Mouse (Mus musculus) MEL (cell line): Measurements from ENCODE around the gene Txnrd2. TPM values are rescaled to one million over a fixed set of nuclear protein-coding genes. Genes with fewer than 3 reads are reported as not detected.

Source experiments
- DNase-seq: peaks from one replicate; pipeline ENCODE4 v3.0.0; 2011; ENCODE audit warnings: low read depth, low spot score
- H3K27ac ChIP-seq: 2 replicates; pipeline ENCODE4 v1.5.1; 2012; ENCODE audit warnings: low read depth, mild to moderate bottlenecking, control low read depth, low read length, moderate library complexity; ENCODE audit not compliant: control insufficient read depth
- H3K27me3 ChIP-seq, 2 experiments: fragments of 150-350 bp in 1 of 2; sonication (generic) in 1 of 2; 2 replicates each; pipeline ENCODE4 v1.6.1; 2012; ENCODE audit warnings: low read length in 2 of 2, mild to moderate bottlenecking in 2 of 2, improper control_type of control experiment in 1 of 2, moderate library complexity in 1 of 2; ENCODE audit not compliant: insufficient read depth in 2 of 2, control insufficient read depth in 1 of 2
- H3K36me3 ChIP-seq, 2 experiments: 2 replicates each; pipeline ENCODE4 v1.6.1; 2012 to 2014; ENCODE audit warnings: low read length in 2 of 2, improper control_type of control experiment in 1 of 2, inconsistent platforms in 1 of 2, mild to moderate bottlenecking in 1 of 2; ENCODE audit not compliant: insufficient read depth in 2 of 2, control insufficient read depth in 1 of 2
- H3K4me1 ChIP-seq, 2 experiments: fragments of 150-350 bp in 1 of 2; sonication (generic) in 1 of 2; 2 replicates each; pipeline ENCODE4 v1.6.1; 2012; ENCODE audit warnings: low read length in 2 of 2, improper control_type of control experiment in 1 of 2, mild to moderate bottlenecking in 1 of 2; ENCODE audit not compliant: insufficient read depth in 2 of 2, control insufficient read depth in 1 of 2
- H3K4me3 ChIP-seq, 2 experiments: fragments of 150-350 bp in 1 of 2; sonication (generic) in 1 of 2; 2 replicates each; pipeline ENCODE4 v1.5.1; 2012; ENCODE audit warnings: low read depth in 2 of 2, low read length in 2 of 2, mild to moderate bottlenecking in 2 of 2, moderate library complexity in 2 of 2, control low read depth in 1 of 2, improper control_type of control experiment in 1 of 2; ENCODE audit not compliant: control insufficient read depth in 1 of 2, insufficient read depth in 1 of 2
- H3K79me2 ChIP-seq: 2 replicates; pipeline ENCODE4 v1.6.1; 2012; ENCODE audit warnings: mild to moderate bottlenecking, low read length, moderate library complexity; ENCODE audit not compliant: control insufficient read depth, poor library complexity, insufficient read depth
- H3K9ac ChIP-seq: 2 replicates; pipeline ENCODE4 v1.6.1; 2012; ENCODE audit warnings: low read depth, mild to moderate bottlenecking, control low read depth, low read length, moderate library complexity; ENCODE audit not compliant: control insufficient read depth, poor library complexity, severe bottlenecking
- H3K9me3 ChIP-seq: fragments of 150-350 bp; sonication (generic); replicated peaks from 2 replicates; pipeline ENCODE4 v1.6.1; 2012; ENCODE audit warnings: mild to moderate bottlenecking, low read length, improper control_type of control experiment, moderate library complexity; ENCODE audit not compliant: insufficient read depth
- BHLHE40 ChIP-seq: IDR thresholded peaks from 2 replicates; pipeline ENCODE4 v1.6.1; 2012; ENCODE audit warnings: low read depth, mild to moderate bottlenecking, inconsistent platforms, low read length, improper control_type of control experiment, borderline replicate concordance
- CHD2 ChIP-seq: IDR thresholded peaks from 2 replicates; pipeline ENCODE4 v1.6.1; 2011; ENCODE audit warnings: low read length, improper control_type of control experiment
- ELF1 ChIP-seq: IDR thresholded peaks from 2 replicates; pipeline ENCODE4 v1.6.1; 2014; ENCODE audit warnings: low read depth, mild to moderate bottlenecking, inconsistent platforms, low read length, improper control_type of control experiment, moderate library complexity
- EP300 ChIP-seq, 2 experiments: IDR thresholded peaks; 2 replicates each; pipeline ENCODE4 v1.6.1; 2011; ENCODE audit warnings: improper control_type of control experiment in 2 of 2, low read length in 2 of 2, low read depth in 1 of 2, mild to moderate bottlenecking in 1 of 2
- ETS1 ChIP-seq: IDR thresholded peaks from 2 replicates; pipeline ENCODE4 v1.6.1; 2012; ENCODE audit warnings: low read depth, mild to moderate bottlenecking, inconsistent platforms, low read length, improper control_type of control experiment, moderate library complexity
- GATA1 ChIP-seq: IDR thresholded peaks from 2 replicates; pipeline ENCODE4 v1.6.1; 2011; ENCODE audit warnings: low read depth, low read length, improper control_type of control experiment
- KAT2A ChIP-seq: conservative IDR thresholded peaks from 2 replicates; pipeline ENCODE4 v1.6.1; 2012; ENCODE audit warnings: low read depth, low read length, improper control_type of control experiment, inconsistent platforms
- MAX ChIP-seq: IDR thresholded peaks from 2 replicates; pipeline ENCODE4 v1.6.1; 2011; ENCODE audit warnings: low read length, improper control_type of control experiment
- MEF2A ChIP-seq: IDR thresholded peaks from 2 replicates; pipeline ENCODE4 v1.6.1; 2014; ENCODE audit warnings: low read depth, mild to moderate bottlenecking, inconsistent platforms, low read length, improper control_type of control experiment; ENCODE audit not compliant: poor library complexity, insufficient replicate concordance, severe bottlenecking; ENCODE audit errors: extremely low read depth
- MYC ChIP-seq: IDR thresholded peaks from 2 replicates; pipeline ENCODE4 v1.6.1; 2011; ENCODE audit warnings: low read depth, mild to moderate bottlenecking, low read length, improper control_type of control experiment, moderate library complexity
- NRF1 ChIP-seq: IDR thresholded peaks from 2 replicates; pipeline ENCODE4 v1.6.1; 2014; ENCODE audit warnings: low read depth, mild to moderate bottlenecking, inconsistent platforms, low read length, improper control_type of control experiment, moderate library complexity; ENCODE audit not compliant: poor library complexity, insufficient read depth, severe bottlenecking
- POLR2A ChIP-seq, 2 experiments: IDR thresholded peaks; 2 replicates each; pipeline ENCODE4 v1.6.1; 2011 to 2012; ENCODE audit warnings: low read length in 2 of 2, mild to moderate bottlenecking in 2 of 2, control low read depth in 1 of 2, improper control_type of control experiment in 1 of 2, low read depth in 1 of 2, moderate library complexity in 1 of 2; ENCODE audit not compliant: control insufficient read depth in 1 of 2, insufficient read depth in 1 of 2, poor library complexity in 1 of 2
- POLR2AphosphoS5 ChIP-seq: IDR thresholded peaks from 2 replicates; pipeline ENCODE4 v1.6.1; 2012; ENCODE audit warnings: low read depth, borderline replicate concordance, mild to moderate bottlenecking, inconsistent platforms, low read length, moderate library complexity, mixed read lengths
- RAD21 ChIP-seq: IDR thresholded peaks from 2 replicates; pipeline ENCODE4 v1.6.1; 2011; ENCODE audit warnings: mild to moderate bottlenecking, low read depth, low read length, improper control_type of control experiment
- RCOR1 ChIP-seq: IDR thresholded peaks from 2 replicates; pipeline ENCODE4 v1.6.1; 2012; ENCODE audit warnings: low read depth, mild to moderate bottlenecking, inconsistent platforms, low read length, improper control_type of control experiment
- SIN3A ChIP-seq: IDR thresholded peaks from 2 replicates; pipeline ENCODE4 v1.6.1; 2012; ENCODE audit warnings: low read length, improper control_type of control experiment, inconsistent platforms
- SMC3 ChIP-seq: IDR thresholded peaks from 2 replicates; pipeline ENCODE4 v1.6.1; 2011; ENCODE audit warnings: low read depth, low read length, improper control_type of control experiment
- TAL1 ChIP-seq: IDR thresholded peaks from 2 replicates; pipeline ENCODE4 v1.6.1; 2012; ENCODE audit warnings: mild to moderate bottlenecking, inconsistent platforms, low read length, moderate library complexity, mixed read lengths
- TBP ChIP-seq: IDR thresholded peaks from 2 replicates; pipeline ENCODE4 v1.8.0; 2011; ENCODE audit warnings: low read depth, low read length, improper control_type of control experiment
- USF1 ChIP-seq: IDR thresholded peaks from 2 replicates; pipeline ENCODE4 v1.6.1; 2014; ENCODE audit warnings: low read depth, mild to moderate bottlenecking, inconsistent platforms, low read length, improper control_type of control experiment, moderate library complexity
- ZKSCAN1 ChIP-seq: IDR thresholded peaks from 2 replicates; pipeline ENCODE4 v1.6.1; 2012; ENCODE audit warnings: low read depth, mild to moderate bottlenecking, inconsistent platforms, low read length, improper control_type of control experiment, moderate library complexity
- ZMIZ1 ChIP-seq: IDR thresholded peaks from 2 replicates; pipeline ENCODE4 v1.6.1; 2012; ENCODE audit warnings: low read depth, mild to moderate bottlenecking, inconsistent platforms, low read length, improper control_type of control experiment, moderate library complexity
- polyA plus RNA-seq, 2 experiments: library from polyadenylated mRNA; stranded (reverse) in 1 of 2; unstranded in 1 of 2; fragments of >175 nt in 1 of 2; fragments of >200 nt in 1 of 2; gene quantifications; 2 replicates each; pipeline versions ENCODE4 v1.2.1 to v1.2.4; 2012; ENCODE audit warnings: low replicate concordance in 2 of 2, low read depth in 1 of 2; ENCODE audit not compliant: insufficient read length in 2 of 2, insufficient read depth in 1 of 2, missing spikeins in 1 of 2
- total RNA-seq: library from RNA; depleted of rRNA; stranded (reverse); fragments of 300-350 nt; gene quantifications from 2 replicates; pipeline ENCODE4 v1.2.3, GENCODE M21; 2012

The Txnrd2 gene
- total and polyA plus RNA-seq, 3 experiments, result 31.2 to 46.8 TPM; not detected in 1

DNA sequence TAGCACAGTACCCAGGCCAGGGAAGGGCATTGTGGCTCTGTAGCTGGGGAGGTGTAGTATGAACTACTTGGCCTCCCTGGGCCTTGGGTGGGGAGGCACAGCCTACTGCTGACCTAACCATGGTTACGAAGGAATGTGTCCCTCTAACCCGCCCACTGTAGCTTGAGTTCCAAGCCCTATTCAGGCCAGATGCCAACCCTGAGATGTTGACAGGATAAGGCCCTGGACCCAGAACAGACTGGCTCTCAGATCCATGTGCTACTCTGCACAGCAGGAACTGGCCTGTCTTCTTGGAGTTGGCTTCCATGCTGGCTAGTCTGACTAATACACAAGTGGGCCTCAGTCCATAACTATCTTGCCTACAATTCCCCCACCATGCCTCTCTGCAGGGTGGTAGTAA, 30.0 kb upstream of the Txnrd2 start:
- Histone ChIP-seq H3K27me3 (no peaks in the 10 kb centered on the region), H3K9me3 (no peaks in the 10 kb centered on the region), H3K36me3 (no peaks in the 10 kb centered on the region), H3K4me3 (no peak overlapping the region), H3K27ac (no peak overlapping the region), H3K4me1 (peaks cover 3 to 9% of the 10 kb centered on the region in 2 experiments; a peak in 2 of 4 replicates), H3K79me2 (no peaks in the 10 kb centered on the region; the same call in 1 of the 2 replicates), H3K9ac (no peak overlapping the region)
- TF ChIP-seq ETS1, result no peak
- no peak for TF ChIP-seq KAT2A
- TF ChIP-seq NRF1, result no peak
- no peak for TF ChIP-seq CHD2
- TF ChIP-seq SMC3, result no peak
- no peak for TF ChIP-seq POLR2A (IDR thresholded peaks at IDR 0.05; ENCODE audit: control insufficient read depth in 1 of 2, insufficient read depth in 1 of 2, low read depth in 1 of 2, low read length in 2 of 2, poor library complexity in 1 of 2)
- TF ChIP-seq ZMIZ1, result no peak
- no peak for TF ChIP-seq SIN3A
- no peak for TF ChIP-seq ZKSCAN1
- TF ChIP-seq ELF1, result no peak
- no peak for DNase-seq

GRCm38 (mm10) chr16:18396791-18397621, 29.2 kb upstream of the Txnrd2 start:
- peaks cover 2 to 6% of the 10 kb centered on the region in 2 experiments; a peak in 2 of 4 replicates for H3K4me1 ChIP-seq
- TF ChIP-seq KAT2A (no peak), GATA1 (no peak), MEF2A (no peak), SIN3A (no peak), SMC3 (no peak), TBP (no peak), RAD21 (no peak), MAX (no peak), MYC (no peak), USF1 (no peak), ETS1 (no peak), TAL1 (no peak), NRF1 (no peak), RCOR1 (no peak), EP300 (IDR thresholded peaks at IDR 0.05; ENCODE audit: low read depth in 1 of 2, low read length in 2 of 2) (no peak), BHLHE40 (no peak), ELF1 (no peak), POLR2AphosphoS5 (no peak)
- H3K79me2 ChIP-seq, result no peaks in the 10 kb centered on the region; the same call in 1 of the 2 replicates
- H3K27ac ChIP-seq, result no peak overlapping the region
- H3K27me3 ChIP-seq, result no peaks in the 10 kb centered on the region
- no peaks in the 10 kb centered on the region for H3K9me3 ChIP-seq
- H3K9ac ChIP-seq, result no peak overlapping the region
- no peak for DNase-seq
- H3K4me3 ChIP-seq, result no peak overlapping the region
- no peaks in the 10 kb centered on the region for H3K36me3 ChIP-seq
